In the genomic region with DNA sequence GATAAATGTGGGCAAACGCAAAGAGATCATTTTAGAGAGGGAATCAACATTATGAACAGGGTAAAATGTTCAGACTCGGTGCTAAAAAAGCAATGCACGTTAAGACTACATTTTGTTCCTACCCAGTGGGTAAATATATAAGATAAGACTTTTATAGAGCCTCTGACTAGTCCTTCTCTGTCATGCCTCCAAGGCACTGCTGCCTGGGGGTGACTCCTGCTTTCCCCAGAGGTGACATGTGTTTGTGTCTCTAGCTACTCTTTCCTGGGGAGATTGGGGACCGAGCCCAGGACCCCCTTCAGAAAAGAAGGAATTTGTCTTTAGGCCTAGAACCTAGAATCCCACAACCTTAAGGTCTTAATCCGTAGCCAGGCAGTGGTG, we compare ENCODE assay signal across 12 mouse cellular contexts. TPM values are rescaled to one million over a fixed set of nuclear protein-coding genes. Genes with fewer than 3 reads are reported as not detected.
DNase-seq lines count a peak whose midpoint lies in the region; ATAC-seq and TF ChIP-seq lines count a peak whose summit lies in the region.
"Had no signal": no experiment of that assay in that cellular context is flagged by ENCODE, and none has a peak within 500 bp of the region (broad histone marks: within the 10 kb centered on the region; RNA-seq: fewer than 3 reads in every experiment).

No protein-coding gene starts in this region.

- no peak for DNase-seq in heart, embryonic 10.5 days (ENCODE audit: low spot score)
- DNase-seq in heart, adult 18-20 months = no peak
- no peak for DNase-seq in hindbrain, postnatal 0 days (ENCODE audit: low spot score)
- DNase-seq in MEL (ENCODE audit: low read depth, low spot score) = no peak
- no peak for DNase-seq in liver, embryonic 13.5 days
- no peak for DNase-seq in urinary bladder, postnatal 4 days (ENCODE audit: low spot score in 2 of 2)
- DNase-seq in left cerebral cortex, postnatal 14 days (ENCODE audit: low spot score in 2 of 2) = no peak
- DNase-seq: right cerebral cortex, postnatal 4 days had no signal

- peaks cover 57% of the 10 kb centered on the region for H3K79me2 ChIP-seq in MEL (ENCODE audit: control insufficient read depth, insufficient read depth, low read length, poor library complexity)

- H3K9me3 ChIP-seq in heart, embryonic 10.5 days = no peaks in the 10 kb centered on the region
- H3K9me3 ChIP-seq in hindbrain, postnatal 0 days (ENCODE audit: low read length) = no peaks in the 10 kb centered on the region
- no peaks in the 10 kb centered on the region for H3K9me3 ChIP-seq in hindbrain, embryonic 12.5 days (replicated peaks)
- no peaks in the 10 kb centered on the region for H3K9me3 ChIP-seq in MEL (replicated peaks; ENCODE audit: insufficient read depth, low read length)
- H3K9me3 ChIP-seq in liver, embryonic 13.5 days (replicated peaks) = no peaks in the 10 kb centered on the region
- H3K9me3 ChIP-seq: embryonic facial prominence, embryonic 12.5 days; forebrain, embryonic 13.5 days; megakaryocyte, embryonic 14.5 days had no signal

- 70% methylated on average over 5 of the region's 5 CpGs for WGBS in heart, embryonic 10.5 days
- 76% methylated on average over 5 of the region's 5 CpGs for WGBS in hindbrain, postnatal 0 days
- 83% methylated on average over 5 of the region's 5 CpGs for WGBS in hindbrain, embryonic 12.5 days
- 22% methylated on average over 5 of the region's 5 CpGs for WGBS in liver, embryonic 13.5 days (ENCODE audit: insufficient replicate concordance)

- intact Hi-C loops in left cerebral cortex, postnatal 14 days (cut with DNase I) = no loop called here

- no peak for TF ChIP-seq CTCF in hindbrain, postnatal 0 days (IDR thresholded peaks at IDR 0.05; ENCODE audit: low read depth)
- TF ChIP-seq CTCF in MEL (IDR thresholded peaks at IDR 0.05 in 2 of 3, conservative IDR thresholded peaks at IDR 0.05 in 1 of 3; ENCODE audit: control insufficient read depth in 1 of 3, insufficient read depth in 1 of 3, low read depth in 2 of 3, low read length in 3 of 3, poor library complexity in 1 of 3, severe bottlenecking in 1 of 3) = no peak

- TF ChIP-seq POLR2A in MEL (IDR thresholded peaks at IDR 0.05; ENCODE audit: control insufficient read depth in 1 of 2, insufficient read depth in 1 of 2, low read depth in 1 of 2, low read length in 2 of 2, poor library complexity in 1 of 2) = no peak

- H3K9ac ChIP-seq in hindbrain, postnatal 0 days (replicated peaks; ENCODE audit: low read length) = no peak overlapping the region
- no peak overlapping the region for H3K9ac ChIP-seq in hindbrain, embryonic 12.5 days
- peak overlapping the region; percentile 54 for H3K9ac ChIP-seq in MEL (ENCODE audit: control insufficient read depth, low read depth, low read length, poor library complexity, severe bottlenecking)
- H3K9ac ChIP-seq in liver, embryonic 13.5 days = peak overlapping the region; percentile 90
- H3K9ac ChIP-seq: embryonic facial prominence, embryonic 12.5 days; forebrain, embryonic 13.5 days had no signal

- TF ChIP-seq RAD21 in MEL (IDR thresholded peaks at IDR 0.05; ENCODE audit: low read depth, low read length) = no peak

- peaks cover 12% of the 10 kb centered on the region; the same call in 1 of the 2 replicates for H3K36me3 ChIP-seq in heart, embryonic 10.5 days
- H3K36me3 ChIP-seq in hindbrain, postnatal 0 days (ENCODE audit: insufficient read depth, low read length) = no peaks in the 10 kb centered on the region
- no peaks in the 10 kb centered on the region for H3K36me3 ChIP-seq in hindbrain, embryonic 12.5 days
- peaks cover 6 to 42% of the 10 kb centered on the region in 2 experiments for H3K36me3 ChIP-seq in MEL (ENCODE audit: control insufficient read depth in 1 of 2, insufficient read depth in 2 of 2, low read length in 2 of 2)
- H3K36me3 ChIP-seq in liver, embryonic 13.5 days = peaks cover 34% of the 10 kb centered on the region
- H3K36me3 ChIP-seq: embryonic facial prominence, embryonic 12.5 days had no signal

- no peak overlapping the region; the same call in 1 of the 2 replicates for H3K4me3 ChIP-seq in heart, embryonic 10.5 days
- no peak overlapping the region for H3K4me3 ChIP-seq in hindbrain, postnatal 0 days (ENCODE audit: low read length)
- no peak overlapping the region for H3K4me3 ChIP-seq in hindbrain, embryonic 12.5 days
- peak overlapping the region; percentile 11 to 24; a peak in 1 of 4 replicates for H3K4me3 ChIP-seq in MEL (ENCODE audit: control insufficient read depth in 1 of 2, insufficient read depth in 1 of 2, low read depth in 2 of 2, low read length in 2 of 2)
- H3K4me3 ChIP-seq in liver, embryonic 13.5 days (replicated peaks) = peak overlapping the region; percentile 67
- H3K4me3 ChIP-seq: embryonic facial prominence, embryonic 12.5 days; forebrain, embryonic 13.5 days had no signal

- peak in 1 of 2 experiments; percentile 43; a peak in 2 of 4 replicates for TF ChIP-seq EP300 in MEL (IDR thresholded peaks at IDR 0.05; ENCODE audit: low read depth in 1 of 2, low read length in 2 of 2)

- no peaks in the 10 kb centered on the region for H3K27me3 ChIP-seq in heart, embryonic 10.5 days (ENCODE audit: insufficient read depth, poor library complexity, severe bottlenecking)
- H3K27me3 ChIP-seq in hindbrain, postnatal 0 days (ENCODE audit: insufficient read depth, low read length) = no peaks in the 10 kb centered on the region
- no peaks in the 10 kb centered on the region for H3K27me3 ChIP-seq in hindbrain, embryonic 12.5 days
- H3K27me3 ChIP-seq in MEL (ENCODE audit: control insufficient read depth in 1 of 2, insufficient read depth in 2 of 2, low read length in 2 of 2) = no peaks in the 10 kb centered on the region
- no peaks in the 10 kb centered on the region for H3K27me3 ChIP-seq in liver, embryonic 13.5 days
- H3K27me3 ChIP-seq: embryonic facial prominence, embryonic 12.5 days; forebrain, embryonic 13.5 days; megakaryocyte, embryonic 14.5 days had no signal

- H3K4me2 ChIP-seq in hindbrain, postnatal 0 days (ENCODE audit: low read depth, low read length) = no peak overlapping the region
- no peak overlapping the region for H3K4me2 ChIP-seq in hindbrain, embryonic 12.5 days (replicated peaks)
- peak overlapping the region; percentile 90 for H3K4me2 ChIP-seq in liver, embryonic 13.5 days
- H3K4me2 ChIP-seq: embryonic facial prominence, embryonic 12.5 days; forebrain, embryonic 13.5 days had no signal

- peak overlapping the region; percentile 86 for H3K27ac ChIP-seq in heart, embryonic 10.5 days
- 0 out of 2 replicates have a peak overlapping the region, but pooled peaks have one; percentile 15 for H3K27ac ChIP-seq in hindbrain, postnatal 0 days
- no peak overlapping the region for H3K27ac ChIP-seq in hindbrain, embryonic 12.5 days
- H3K27ac ChIP-seq in MEL (ENCODE audit: control insufficient read depth, low read depth, low read length) = peak overlapping the region; percentile 98
- peak overlapping the region; percentile 99 for H3K27ac ChIP-seq in liver, embryonic 13.5 days
- H3K27ac ChIP-seq: embryonic facial prominence, embryonic 12.5 days; forebrain, embryonic 13.5 days had no signal

- no peak for ATAC-seq in hindbrain, postnatal 0 days
- no peak for ATAC-seq in hindbrain, embryonic 12.5 days (ENCODE audit: low FRiP score)
- 0 out of 2 replicates have a peak, but pooled peaks have one; percentile 16 for ATAC-seq in liver, embryonic 13.5 days (ENCODE audit: low read depth)
- ATAC-seq: forebrain, embryonic 13.5 days had no signal

- peaks cover 67% of the 10 kb centered on the region for H3K4me1 ChIP-seq in heart, embryonic 10.5 days
- H3K4me1 ChIP-seq in hindbrain, postnatal 0 days (ENCODE audit: insufficient read depth, low read length) = no peaks in the 10 kb centered on the region
- H3K4me1 ChIP-seq in hindbrain, embryonic 12.5 days = peaks cover 18% of the 10 kb centered on the region
- peaks cover 24 to 60% of the 10 kb centered on the region in 2 experiments; a peak in 3 of 4 replicates for H3K4me1 ChIP-seq in MEL (ENCODE audit: control insufficient read depth in 1 of 2, insufficient read depth in 2 of 2, low read length in 2 of 2)
- peaks cover 99% of the 10 kb centered on the region for H3K4me1 ChIP-seq in liver, embryonic 13.5 days (replicated peaks)
- H3K4me1 ChIP-seq: embryonic facial prominence, embryonic 12.5 days; forebrain, embryonic 13.5 days had no signal

TF ChIP-seq in MEL, 35 proteins besides CTCF, POLR2A, EP300 and RAD21 (continues in another document):
- TF ChIP-seq ELF1 (IDR thresholded peaks at IDR 0.05; ENCODE audit: low read depth, low read length) (no peak), SIN3A (IDR thresholded peaks at IDR 0.05; ENCODE audit: low read length) (no peak), POLR2AphosphoS5 (IDR thresholded peaks at IDR 0.05; ENCODE audit: borderline replicate concordance, low read depth, low read length) (no peak), MEF2A (IDR thresholded peaks at IDR 0.05; ENCODE audit: extremely low read depth, insufficient replicate concordance, low read depth, low read length, poor library complexity, severe bottlenecking) (no peak), UBTF (IDR thresholded peaks at IDR 0.05; ENCODE audit: borderline replicate concordance, insufficient read depth, low read depth, low read length) (no peak), MXI1 (IDR thresholded peaks at IDR 0.05; ENCODE audit: low read depth, low read length) (no peak), CHD2 (IDR thresholded peaks at IDR 0.05; ENCODE audit: low read length) (no peak), MYB (IDR thresholded peaks at IDR 0.05; ENCODE audit: low read depth, low read length) (no peak), MYC (IDR thresholded peaks at IDR 0.05; ENCODE audit: low read depth, low read length) (no peak), CHD1 (IDR thresholded peaks at IDR 0.05; ENCODE audit: low read depth, low read length) (no peak), ETS1 (IDR thresholded peaks at IDR 0.05; ENCODE audit: low read depth, low read length) (no peak), BHLHE40 (IDR thresholded peaks at IDR 0.05; ENCODE audit: borderline replicate concordance, low read depth, low read length) (no peak), RCOR1 (IDR thresholded peaks at IDR 0.05; ENCODE audit: low read depth, low read length) (no peak), USF2 (IDR thresholded peaks at IDR 0.05; ENCODE audit: borderline replicate concordance in 1 of 2, insufficient read depth in 1 of 2, low read depth in 1 of 2, low read length in 2 of 2) (no peak)

RNA-seq across cellular contexts. Expression of gene Slc41a3, which starts 18.9 kb away (rescaled TPM):
- polyA plus RNA-seq in heart, embryonic 10.5 days (2016; fragmentation: Nextera tagmentation; extraction: Ambion mirVana) = 8.2 and 9.4 TPM in 2 replicates
- total RNA-seq in heart, adult 18-20 months (2021) = 100 to 1,000 TPM; 127 to 149 TPM
- 17.4 and 18.0 TPM in 2 replicates for total RNA-seq in hindbrain, postnatal 0 days (2014; rRNA removed)
- 17.1 and 17.6 TPM in 2 replicates for polyA plus RNA-seq in hindbrain, postnatal 0 days (2015; fragmentation: Nextera tagmentation; extraction: Ambion mirVana)
- 3.6 TPM in 2 replicates for polyA plus RNA-seq in hindbrain, embryonic 12.5 days (2016; fragmentation: Nextera tagmentation; extraction: Ambion mirVana)
- total RNA-seq in MEL (2012; rRNA removed) = 54.7 and 65.8 TPM in 2 replicates
- polyA plus RNA-seq in MEL (2012; ENCODE audit: insufficient read depth in 1 of 2, insufficient read length in 2 of 2, low read depth in 1 of 2, low replicate concordance in 2 of 2, missing spikeins in 1 of 2) = 10 to 100 TPM in 1 of 2 experiments, not detected in 1; 70.4 TPM
- polyA plus RNA-seq in liver, embryonic 13.5 days (2015; fragmentation: Nextera tagmentation; extraction: Ambion mirVana) = 32.2 and 34.8 TPM in 2 replicates
- 1 to 10 TPM; 5.7 to 6.2 TPM for total RNA-seq in left cerebral cortex, postnatal 14 days (2021)

Comparison
In these comparisons a context has a peak if more than half of its experiments do, and no peak if none do; other contexts are left out.
1. H3K4me3 ChIP-seq: peak in MEL (2 of 2) and liver, embryonic 13.5 days (single experiment); none in heart, embryonic 10.5 days (single experiment), hindbrain, postnatal 0 days (single experiment) and hindbrain, embryonic 12.5 days (single experiment).
2. H3K9ac ChIP-seq: peak in MEL (single experiment) and liver, embryonic 13.5 days (single experiment); none in hindbrain, postnatal 0 days (single experiment) and hindbrain, embryonic 12.5 days (single experiment).